8 mouse cellular contexts compared by ENCODE assay signal in genomic region chr9:3403251-3404208, GRCm38 (mm10). TPM values are rescaled to one million over a fixed set of nuclear protein-coding genes. Genes with fewer than 3 reads are reported as not detected.
A peak's percentile ranks its signal among the peaks of the same experiment; 100 is the strongest.
DNase-seq lines count a peak whose midpoint lies in the region; ATAC-seq and TF ChIP-seq lines count a peak whose summit lies in the region.

TSS of gene Cwf19l2 (plus strand) at chr9:3403592.

- peak within 1 kb of the TSS; percentile 82 for H3K4me3 ChIP-seq in gastrocnemius, adult 2 months
- peak within 1 kb of the TSS; percentile 60 for H3K4me3 ChIP-seq in hindbrain, postnatal 0 days (ENCODE audit: low read length)
- H3K4me3 ChIP-seq in left cerebral cortex, adult 2 months, result peak within 1 kb of the TSS; percentile 73

- no peaks in the 10 kb centered on the region for H3K36me3 ChIP-seq in hindbrain, postnatal 0 days (ENCODE audit: insufficient read depth, low read length)

- no peaks in the 10 kb centered on the region for H3K9me3 ChIP-seq in hindbrain, postnatal 0 days (ENCODE audit: low read length)

- peak; percentile 54 for TF ChIP-seq CTCF in gastrocnemius, adult 2 months (IDR thresholded peaks at IDR 0.05)
- peak; percentile 58 for TF ChIP-seq CTCF in hindbrain, postnatal 0 days (IDR thresholded peaks at IDR 0.05; ENCODE audit: low read depth)
- peak; percentile 56 for TF ChIP-seq CTCF in left cerebral cortex, adult 2 months (IDR thresholded peaks at IDR 0.05)

- WGBS in hindbrain, postnatal 0 days, result under 1% methylated on average over 28 of the region's 28 CpGs

- H3K27ac ChIP-seq in gastrocnemius, adult 2 months, result peak within 1 kb of the TSS; percentile 92
- H3K27ac ChIP-seq in hindbrain, postnatal 0 days, result peak within 1 kb of the TSS; percentile 65
- peak within 1 kb of the TSS; percentile 83 for H3K27ac ChIP-seq in left cerebral cortex, adult 2 months

- peak within 1 kb of the TSS; percentile 85 for H3K4me2 ChIP-seq in hindbrain, postnatal 0 days (ENCODE audit: low read depth, low read length)

- no peaks in the 10 kb centered on the region for H3K4me1 ChIP-seq in hindbrain, postnatal 0 days (ENCODE audit: insufficient read depth, low read length)

- H3K9ac ChIP-seq in hindbrain, postnatal 0 days (replicated peaks; ENCODE audit: low read length), result peak within 1 kb of the TSS; percentile 53

- intact Hi-C loops in gastrocnemius, adult 2 months (cut with DNase I), result loop anchor here (5.0 kb wide), 1 partner anchor 974 kb away; the partner anchor contains the start of gene Msantd4
- intact Hi-C loops in left cerebral cortex, adult 2 months (cut with DNase I), result loop anchor here (5.0 kb wide), 3 partner anchors 66 to 904 kb away; partner anchors contain the start of genes Aasdhppt, Alkbh8, Gucy1a2 and Kbtbd3

- no peaks in the 10 kb centered on the region for H3K27me3 ChIP-seq in hindbrain, postnatal 0 days (ENCODE audit: insufficient read depth, low read length)

- peak; percentile 84 for DNase-seq in gastrocnemius, adult 2 months
- peak; percentile 96 for DNase-seq in hindbrain, postnatal 0 days (ENCODE audit: low spot score)
- peak; percentile 73 to 81 for DNase-seq in left cerebral cortex, adult 2 months (ENCODE audit: extremely low spot score in 1 of 2, low spot score in 2 of 2)
- peak; percentile 85 to 87 for DNase-seq in right cerebral cortex, adult 2 months (ENCODE audit: low spot score in 2 of 2)
- DNase-seq in urinary bladder, postnatal 36 days (ENCODE audit: low spot score in 2 of 2), result peak; percentile 72 to 78

- ATAC-seq in activated CD4-positive, CD25-positive, alpha-beta regulatory T cell, adult 4 months, result peak; percentile 82
- peak; percentile 91 for ATAC-seq in common myeloid progenitor, adult 5-6 weeks (replicated peaks; ENCODE audit: low read depth, poor library complexity, severe bottlenecking)
- ATAC-seq in hindbrain, postnatal 0 days, result peak; percentile 96
- ATAC-seq in megakaryocyte, adult 5-6 weeks (ENCODE audit: poor library complexity, severe bottlenecking), result peak; percentile 94

RNA-seq across cellular contexts. Expression of gene Cwf19l2, which starts in this region (rescaled TPM):
- polyA plus RNA-seq in activated CD4-positive, CD25-positive, alpha-beta regulatory T cell, adult 4 months (2017; shearing (Covaris generic)), result 10 to 100 TPM; 27.6 to 30.2 TPM
- total RNA-seq in common myeloid progenitor, adult 5-6 weeks (2017), result 48.6 and 49.7 TPM in 2 replicates
- total RNA-seq in gastrocnemius, adult 2 months (2021), result 10 to 100 TPM; 17.8 to 19.2 TPM
- total RNA-seq in hindbrain, postnatal 0 days (2014; rRNA removed), result 6.0 and 6.1 TPM in 2 replicates
- polyA plus RNA-seq in hindbrain, postnatal 0 days (2015; fragmentation: Nextera tagmentation; extraction: Ambion mirVana), result 8.8 and 10.8 TPM in 2 replicates
- 10 to 100 TPM; 20.0 to 20.5 TPM for total RNA-seq in left cerebral cortex, adult 2 months (2021)
- total RNA-seq in megakaryocyte, adult 5-6 weeks (2015), result 15.5 and 18.1 TPM in 2 replicates
- total RNA-seq in megakaryocyte, adult 5-6 weeks (2017), result 33.3 and 43.2 TPM in 2 replicates

Comparison
In these comparisons a context has a peak if more than half of its experiments do, and no peak if none do; other contexts are left out.
1. Peak in every context shown above with its lines: DNase-seq, ATAC-seq, H3K4me3 ChIP-seq and H3K27ac ChIP-seq.